Comparison of ENCODE assay signal across 9 mouse cellular contexts in the genomic region with DNA sequence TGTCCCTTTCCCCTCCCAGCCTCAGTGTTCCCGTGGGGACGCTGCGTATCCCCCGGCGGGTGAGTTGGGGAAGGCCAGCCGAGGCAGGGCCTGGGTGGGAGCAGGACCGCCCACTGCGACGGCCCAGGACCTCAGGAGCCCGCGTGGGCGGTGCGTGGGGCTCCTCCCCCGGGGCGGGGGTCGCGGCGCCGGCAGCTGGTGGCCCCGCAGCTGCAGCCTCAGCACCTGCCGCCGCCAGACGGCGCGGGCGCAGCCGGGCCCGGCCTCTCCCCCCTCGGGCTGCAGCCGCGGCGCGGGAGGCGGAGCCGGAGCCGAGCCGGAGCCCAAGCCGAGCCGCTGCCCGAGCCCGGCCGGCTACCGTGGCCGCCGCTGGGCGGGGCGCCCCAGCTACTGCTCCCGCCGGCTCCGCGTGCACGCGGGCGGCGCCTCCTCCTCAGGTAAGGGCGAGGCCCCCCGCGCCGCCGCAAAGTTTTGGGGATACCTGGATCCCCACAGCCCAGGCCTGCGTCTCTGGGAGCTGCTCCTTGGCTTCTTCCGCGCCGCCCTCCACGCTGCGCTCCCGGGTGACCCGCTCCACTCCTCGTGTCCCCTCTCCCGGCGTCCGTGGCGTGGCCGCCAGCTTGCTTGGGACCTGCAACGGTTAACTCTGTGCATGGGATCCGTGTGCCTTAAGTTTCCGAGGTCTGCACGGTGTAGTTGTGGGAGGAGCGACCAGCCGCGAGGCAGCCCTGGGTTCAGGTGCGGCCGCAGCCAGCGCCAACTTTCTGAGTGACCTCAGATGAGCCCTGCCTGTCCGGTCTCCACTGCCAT. TPM values are rescaled to one million over a fixed set of nuclear protein-coding genes. Genes with fewer than 3 reads are reported as not detected.
DNase-seq lines count a peak whose midpoint lies in the region; ATAC-seq and TF ChIP-seq lines count a peak whose summit lies in the region.
"Had no signal": no experiment of that assay in that cellular context is flagged by ENCODE, and none has a peak within 500 bp of the region (broad histone marks: within the 10 kb centered on the region; RNA-seq: fewer than 3 reads in every experiment).

TSS of gene Frmpd1 (plus strand) at position 355 of the 810 bp plus-strand sequence.

- intact Hi-C loops in gastrocnemius, adult 2 months (cut with DNase I), result no loop called here

- DNase-seq in adrenal gland, adult 18-20 months (ENCODE audit: low spot score in 2 of 2), result peak; percentile 63 to 71
- DNase-seq in cerebellum, postnatal 36 days, result peak; percentile 12 to 43
- peak; percentile 84 for DNase-seq in gastrocnemius, adult 2 months
- DNase-seq in left cerebral cortex, adult 11 months (ENCODE audit: low spot score), result peak; percentile 31
- DNase-seq in lung, postnatal 25 days (ENCODE audit: low spot score), result peak; percentile 35
- DNase-seq in right cerebral cortex, adult 2 months (ENCODE audit: low spot score in 2 of 2), result peak; percentile 16 to 35
- DNase-seq in natural killer cell, adult 2 months (ENCODE audit: low spot score in 2 of 2), result no peak

- under 1% methylated on average over 66 of the region's 85 CpGs for WGBS in hindbrain, embryonic 15.5 days

- TF ChIP-seq CTCF in gastrocnemius, adult 2 months (IDR thresholded peaks at IDR 0.05), result peak; percentile 15; the same call in 1 of the 2 replicates

- no peaks in the 10 kb centered on the region for H3K9me3 ChIP-seq in hindbrain, embryonic 15.5 days

- ATAC-seq in hindbrain, embryonic 15.5 days (ENCODE audit: low FRiP score, low read depth), result peak; percentile 79

- no peaks in the 10 kb centered on the region for H3K36me3 ChIP-seq in hindbrain, embryonic 15.5 days

- H3K4me2 ChIP-seq in hindbrain, embryonic 15.5 days, result peak within 1 kb of the TSS; percentile 97

- H3K27ac ChIP-seq in gastrocnemius, adult 2 months, result peak within 1 kb of the TSS; percentile 48
- H3K27ac ChIP-seq in hindbrain, embryonic 15.5 days (replicated peaks), result no peak within 1 kb of the TSS

- peaks cover 13% of the 10 kb centered on the region for H3K4me1 ChIP-seq in hindbrain, embryonic 15.5 days (replicated peaks)

- peak within 1 kb of the TSS; percentile 89 for H3K4me3 ChIP-seq in gastrocnemius, adult 2 months
- peak within 1 kb of the TSS; percentile 68 for H3K4me3 ChIP-seq in hindbrain, embryonic 15.5 days

- H3K27me3 ChIP-seq in hindbrain, embryonic 15.5 days, result peaks cover 10% of the 10 kb centered on the region; the same call in 1 of the 2 replicates

- peak within 1 kb of the TSS; percentile 50 for H3K9ac ChIP-seq in hindbrain, embryonic 15.5 days

RNA-seq across cellular contexts. Expression of gene Frmpd1, which starts in this region (rescaled TPM):
- 1 to 10 TPM; 5.7 to 6.6 TPM for total RNA-seq in adrenal gland, adult 18-20 months (2021)
- under 1 TPM; 0.06 to 0.38 TPM for total RNA-seq in gastrocnemius, adult 2 months (2021)
- polyA plus RNA-seq in hindbrain, embryonic 15.5 days (2015; fragmentation: Nextera tagmentation; extraction: Ambion mirVana), result 2.3 and 2.9 TPM in 2 replicates
- total RNA-seq: hematopoietic stem cell, adult 5-6 weeks had no signal

Comparison
In these comparisons a context has a peak if more than half of its experiments do, and no peak if none do; other contexts are left out.
1. RNA of gene Frmpd1 (total RNA-seq): 5.7 to 6.6 TPM in adrenal gland, adult 18-20 months; 0.06 to 0.38 TPM in gastrocnemius, adult 2 months; every median in the first group is over 4 times any median in the second.
2. Peak in DNase-seq, H3K4me3 ChIP-seq and H3K27ac ChIP-seq in gastrocnemius, adult 2 months; RNA of the gene not detected or under 1 TPM.
3. DNase-seq: peak in adrenal gland, adult 18-20 months (2 of 2), cerebellum, postnatal 36 days (2 of 2), left cerebral cortex, adult 11 months (single experiment), lung, postnatal 25 days (single experiment) and right cerebral cortex, adult 2 months (2 of 2); none in natural killer cell, adult 2 months (0 of 2).